Mouse (Mus musculus): ENCODE measurements at regions not wholly inside any gene's neighbourhood (a gene's known extent, or its start where the extent isn't known, plus 50 kb on each side); places are given as distances from the start of the nearest gene placed in this dataset.
A peak's percentile ranks its signal among the peaks of the same experiment; 100 is the strongest.

GRCm38 (mm10) chr14:62037514-62037913 lies 254.9 kb upstream of the Rnaseh2b start:
- Histone ChIP-seq H3K4me2 (replicated peaks) (no peak overlapping the region), H3K36me3 (no peaks in the 10 kb centered on the region), H3K4me3 (no peak overlapping the region), H3K27ac (replicated peaks) (no peak overlapping the region), H3K9ac (replicated peaks) (no peak overlapping the region), H3K4me1 (peaks cover 11% of the 10 kb centered on the region), H3K9me3 (no peaks in the 10 kb centered on the region), H3K27me3 (no peaks in the 10 kb centered on the region)
- ATAC-seq (replicated peaks), result no peak
- WGBS, result 87% methylated on average over 1 of the region's 1 CpGs

DNA sequence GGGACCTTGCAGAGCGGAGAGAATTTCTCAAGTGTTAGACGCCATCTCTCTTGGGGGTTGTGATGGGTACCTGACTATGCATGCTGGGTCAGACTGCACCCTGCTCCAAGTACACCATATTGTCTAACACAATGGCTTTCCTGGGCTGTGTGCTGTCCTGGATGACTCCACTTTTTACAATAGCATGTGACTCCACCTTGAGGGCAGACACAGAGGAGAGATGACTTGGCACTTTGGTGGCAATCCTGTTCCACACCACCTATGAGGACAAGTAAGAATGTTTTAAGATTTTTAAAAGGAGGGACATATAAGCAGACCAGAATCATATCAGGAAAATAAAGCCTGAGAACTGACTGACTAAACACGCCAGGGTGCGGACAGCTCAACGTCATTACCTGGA lies 254.5 kb upstream of the Rnaseh2b start:
- H3K4me2 ChIP-seq (replicated peaks), result no peak overlapping the region
- H3K4me3 ChIP-seq, result no peak overlapping the region
- no peaks in the 10 kb centered on the region for H3K27me3 ChIP-seq
- 92% methylated on average over 5 of the region's 5 CpGs for WGBS
- H3K36me3 ChIP-seq, result no peaks in the 10 kb centered on the region
- H3K27ac ChIP-seq (replicated peaks), result no peak overlapping the region
- no peaks in the 10 kb centered on the region for H3K9me3 ChIP-seq
- no peak overlapping the region for H3K9ac ChIP-seq (replicated peaks)
- peaks cover 11% of the 10 kb centered on the region for H3K4me1 ChIP-seq
- no peak for ATAC-seq (replicated peaks)

DNA sequence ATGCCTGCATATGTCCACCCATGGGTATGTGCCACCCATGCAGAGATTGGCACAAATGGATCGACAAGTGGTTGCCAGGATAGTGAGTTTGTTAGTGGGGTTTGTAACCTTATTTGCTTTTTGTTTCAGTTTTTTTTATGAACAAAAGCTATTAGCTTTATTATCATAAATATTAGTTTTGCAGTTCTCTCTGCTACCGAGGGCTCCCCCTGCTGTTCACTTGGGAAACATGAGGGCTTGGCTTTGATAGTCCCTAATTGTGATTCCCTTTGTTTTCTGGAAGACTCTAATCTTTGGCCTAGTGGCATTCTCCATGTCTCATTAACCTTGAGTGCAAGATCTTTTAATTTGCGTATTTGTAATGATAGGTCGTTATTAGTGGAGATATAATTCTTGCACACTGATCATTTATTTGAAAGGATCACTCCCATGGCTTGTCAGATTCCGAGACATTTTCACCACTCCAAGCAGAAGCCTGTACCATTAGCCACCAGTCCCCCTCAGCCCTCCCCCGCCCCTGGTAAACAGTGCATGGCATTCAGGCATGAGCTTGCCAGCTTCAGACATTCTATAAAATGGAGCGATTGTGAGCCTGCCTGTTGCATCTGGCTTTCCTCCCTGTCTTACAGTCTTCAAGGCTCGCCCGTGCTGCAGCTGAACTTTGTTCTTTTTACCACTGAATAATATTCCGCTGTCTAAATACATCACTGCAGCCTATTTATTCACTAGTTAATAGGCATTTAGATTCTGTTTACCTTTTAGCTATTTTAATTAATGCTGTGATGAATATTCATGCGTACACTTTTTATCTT lies 249.9 kb upstream of the Rnaseh2b start:
- peak; percentile 96 for ATAC-seq (replicated peaks)
- Histone ChIP-seq H3K9ac (replicated peaks) (no peak overlapping the region), H3K27me3 (no peaks in the 10 kb centered on the region), H3K27ac (replicated peaks) (peak overlapping the region; percentile 54), H3K4me3 (no peak overlapping the region), H3K4me1 (no peaks in the 10 kb centered on the region), H3K4me2 (replicated peaks) (no peak overlapping the region), H3K9me3 (no peaks in the 10 kb centered on the region), H3K36me3 (no peaks in the 10 kb centered on the region)
- WGBS, result 16% methylated on average over 11 of the region's 11 CpGs

GRCm38 (mm10) chr14:62043117-62043422 lies 249.3 kb upstream of the Rnaseh2b start:
- Histone ChIP-seq H3K4me3 (no peak overlapping the region), H3K4me1 (no peaks in the 10 kb centered on the region), H3K36me3 (no peaks in the 10 kb centered on the region), H3K9ac (replicated peaks) (no peak overlapping the region), H3K27me3 (no peaks in the 10 kb centered on the region), H3K9me3 (no peaks in the 10 kb centered on the region), H3K27ac (replicated peaks) (no peak overlapping the region), H3K4me2 (replicated peaks) (no peak overlapping the region)
- ATAC-seq (replicated peaks), result peak; percentile 86
- 17% methylated on average over 4 of the region's 4 CpGs for WGBS

DNA sequence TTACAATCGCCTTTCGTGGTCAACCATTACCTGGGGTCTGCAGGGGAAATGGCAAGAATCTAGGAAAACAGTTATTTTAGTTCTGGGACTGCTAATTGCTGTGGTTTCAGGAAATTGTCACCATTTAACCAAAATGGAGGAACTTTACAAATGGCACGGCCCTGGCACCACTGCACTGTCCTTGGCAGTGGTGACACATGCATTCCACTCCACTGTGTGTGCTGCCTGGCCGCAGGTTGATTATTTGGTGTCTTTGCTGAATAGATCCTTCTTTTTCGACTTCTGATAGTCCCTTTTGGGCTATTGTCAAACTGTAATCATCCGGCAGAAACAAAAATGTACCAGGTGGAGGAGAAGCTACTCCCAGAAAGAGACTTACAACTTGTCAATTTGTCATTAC lies 241.4 kb upstream of the Rnaseh2b start:
- Histone ChIP-seq H3K4me2 (replicated peaks) (no peak overlapping the region), H3K4me3 (no peak overlapping the region), H3K4me1 (no peaks in the 10 kb centered on the region), H3K27ac (replicated peaks) (no peak overlapping the region), H3K27me3 (no peaks in the 10 kb centered on the region), H3K36me3 (no peaks in the 10 kb centered on the region), H3K9me3 (no peaks in the 10 kb centered on the region), H3K9ac (replicated peaks) (no peak overlapping the region)
- no peak for ATAC-seq (replicated peaks)
- 92% methylated on average over 6 of the region's 6 CpGs for WGBS

- no peaks in the 10 kb centered on the region for H3K36me3 ChIP-seq
- no peak overlapping the region for H3K9ac ChIP-seq (replicated peaks)
- H3K27ac ChIP-seq (replicated peaks), result no peak overlapping the region
- H3K9me3 ChIP-seq, result no peaks in the 10 kb centered on the region
- H3K27me3 ChIP-seq, result no peaks in the 10 kb centered on the region
- no peak for ATAC-seq (replicated peaks)
- no peaks in the 10 kb centered on the region for H3K4me1 ChIP-seq
- H3K4me2 ChIP-seq (replicated peaks), result no peak overlapping the region
- 51% methylated on average over 1 of the region's 1 CpGs for WGBS
- no peak overlapping the region for H3K4me3 ChIP-seq
Measured at GRCm38 (mm10) chr14:62051923-62052322, 240.5 kb upstream of the Rnaseh2b start.

DNA sequence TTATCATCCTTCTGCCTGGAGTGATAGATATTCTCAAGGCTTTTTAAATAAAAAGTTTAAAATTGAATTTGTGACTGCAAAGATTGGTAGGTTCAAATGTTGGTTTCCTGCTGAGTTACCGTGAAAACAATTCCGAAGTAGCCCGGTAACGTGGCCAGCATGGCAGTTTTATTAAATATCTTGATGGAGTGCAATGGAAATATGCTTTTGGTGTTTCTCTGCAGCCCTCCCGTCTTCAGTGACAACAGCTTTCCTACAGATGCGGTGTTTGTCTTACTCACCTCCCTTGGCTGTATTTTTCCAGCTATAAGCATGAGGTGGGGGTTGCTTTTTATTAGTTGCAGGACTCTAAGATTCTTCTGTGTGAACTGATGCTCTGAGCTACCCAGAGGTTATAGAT lies 239.4 kb upstream of the Rnaseh2b start:
- H3K9ac ChIP-seq (replicated peaks), result no peak overlapping the region
- no peak overlapping the region for H3K4me2 ChIP-seq (replicated peaks)
- no peak for ATAC-seq (replicated peaks)
- no peaks in the 10 kb centered on the region for H3K36me3 ChIP-seq
- no peaks in the 10 kb centered on the region for H3K27me3 ChIP-seq
- no peaks in the 10 kb centered on the region for H3K9me3 ChIP-seq
- no peak overlapping the region for H3K4me3 ChIP-seq
- no peaks in the 10 kb centered on the region for H3K4me1 ChIP-seq
- 86% methylated on average over 6 of the region's 6 CpGs for whole genome bisulfite sequencing
- no peak overlapping the region for H3K27ac ChIP-seq (replicated peaks)

DNA sequence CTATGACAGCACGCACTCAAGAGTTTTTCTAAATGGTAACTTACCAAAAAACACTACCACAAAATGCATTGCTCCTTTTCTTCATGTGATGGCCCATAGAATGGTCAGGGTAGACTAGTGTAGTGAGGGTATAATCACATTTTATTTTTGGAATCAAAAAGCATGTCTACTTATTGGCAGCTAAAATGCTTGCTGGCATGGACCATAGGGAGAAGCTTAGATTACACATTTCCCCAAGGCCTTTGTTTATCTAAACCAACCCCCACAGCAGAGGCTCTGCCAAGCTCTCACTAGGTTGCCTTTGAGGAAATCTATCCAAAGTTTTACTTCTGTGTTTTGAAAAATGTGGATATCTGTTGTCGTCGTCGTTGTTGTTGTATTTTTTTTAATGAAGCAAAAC lies 235.3 kb upstream of the Rnaseh2b start:
- H3K4me3 ChIP-seq, result no peak overlapping the region
- H3K4me1 ChIP-seq, result no peaks in the 10 kb centered on the region
- no peak overlapping the region for H3K9ac ChIP-seq (replicated peaks)
- ATAC-seq (replicated peaks), result no peak
- WGBS, result 84% methylated on average over 4 of the region's 4 CpGs
- H3K36me3 ChIP-seq, result no peaks in the 10 kb centered on the region
- H3K27me3 ChIP-seq, result no peaks in the 10 kb centered on the region
- H3K27ac ChIP-seq (replicated peaks), result no peak overlapping the region
- no peak overlapping the region for H3K4me2 ChIP-seq (replicated peaks)
- H3K9me3 ChIP-seq, result no peaks in the 10 kb centered on the region

DNA sequence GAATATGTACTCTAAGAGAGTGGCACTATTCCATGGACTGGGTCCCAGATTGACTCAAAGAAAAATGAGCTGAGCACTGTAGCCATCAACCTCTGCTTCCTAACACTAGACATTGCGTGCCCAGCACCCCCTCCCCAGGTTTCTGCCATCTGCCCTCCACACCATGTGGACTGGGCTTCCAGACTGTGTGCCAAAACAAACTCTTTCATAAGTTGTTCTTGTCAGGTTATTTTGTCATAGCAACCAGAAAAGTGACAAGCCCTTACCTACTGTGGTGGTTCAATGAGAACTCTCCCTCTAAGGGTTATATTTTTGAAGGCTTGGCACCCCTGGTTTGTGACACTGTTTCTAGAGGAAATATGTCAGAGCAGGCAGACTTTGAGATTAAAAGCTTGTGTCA lies 234.3 kb upstream of the Rnaseh2b start:
- 96% methylated on average over 1 of the region's 1 CpGs for WGBS
- no peaks in the 10 kb centered on the region for H3K9me3 ChIP-seq
- no peaks in the 10 kb centered on the region for H3K4me1 ChIP-seq
- ATAC-seq (replicated peaks), result no peak
- no peaks in the 10 kb centered on the region for H3K36me3 ChIP-seq
- H3K27me3 ChIP-seq, result no peaks in the 10 kb centered on the region
- H3K9ac ChIP-seq (replicated peaks), result no peak overlapping the region
- H3K4me2 ChIP-seq (replicated peaks), result no peak overlapping the region
- H3K27ac ChIP-seq (replicated peaks), result no peak overlapping the region
- no peak overlapping the region for H3K4me3 ChIP-seq

DNA sequence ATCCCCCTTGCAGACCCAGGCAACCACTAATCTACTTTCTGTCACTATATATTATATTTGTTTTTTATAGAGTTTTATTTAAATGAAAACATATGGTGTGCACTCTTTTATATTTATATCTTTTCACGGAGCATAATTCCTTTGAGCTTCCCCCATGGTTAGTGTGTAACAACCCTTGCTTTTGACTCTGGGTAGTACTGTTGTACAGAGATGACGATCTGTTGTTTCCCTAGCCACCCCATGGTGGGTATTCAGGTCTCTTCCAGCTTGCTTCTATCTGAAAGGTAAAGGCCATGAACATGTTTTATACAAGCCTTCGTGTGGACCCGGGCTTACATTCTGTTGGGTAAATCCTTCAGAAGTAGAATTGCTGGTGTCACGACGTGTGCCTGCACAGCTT lies 221.2 kb upstream of the Rnaseh2b start:
- Histone ChIP-seq H3K4me3 (no peak overlapping the region), H3K4me2 (replicated peaks) (no peak overlapping the region), H3K36me3 (no peaks in the 10 kb centered on the region), H3K9me3 (no peaks in the 10 kb centered on the region), H3K27ac (replicated peaks) (no peak overlapping the region), H3K4me1 (no peaks in the 10 kb centered on the region), H3K9ac (replicated peaks) (no peak overlapping the region), H3K27me3 (no peaks in the 10 kb centered on the region)
- WGBS, result 89% methylated on average over 6 of the region's 6 CpGs
- ATAC-seq (replicated peaks), result no peak

DNA sequence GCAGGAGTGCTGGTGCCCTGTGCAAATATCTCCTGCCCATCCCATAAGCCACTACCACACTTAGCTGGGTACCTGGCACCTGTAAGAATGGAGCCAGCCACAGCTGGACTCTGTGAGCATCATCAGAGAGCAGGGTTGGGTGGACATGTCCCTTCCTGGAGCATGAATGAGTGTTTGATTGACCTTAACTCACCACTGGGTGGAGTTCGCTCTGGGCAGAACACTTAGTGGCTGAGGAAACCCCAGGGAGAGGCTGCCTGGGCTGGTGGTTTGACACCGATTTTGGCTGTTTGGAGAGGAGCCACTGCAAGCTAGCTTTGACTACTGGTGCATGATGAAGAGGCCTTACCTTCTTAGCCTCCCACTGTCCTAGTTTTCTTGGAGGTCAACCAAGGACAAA lies 208.3 kb upstream of the Rnaseh2b start:
- Histone ChIP-seq H3K36me3 (no peaks in the 10 kb centered on the region), H3K27ac (replicated peaks) (no peak overlapping the region), H3K9ac (replicated peaks) (no peak overlapping the region), H3K9me3 (no peaks in the 10 kb centered on the region), H3K4me1 (no peaks in the 10 kb centered on the region), H3K27me3 (no peaks in the 10 kb centered on the region), H3K4me2 (replicated peaks) (no peak overlapping the region), H3K4me3 (no peak overlapping the region)
- WGBS, result 77% methylated on average over 2 of the region's 2 CpGs
- ATAC-seq (replicated peaks), result no peak

DNA sequence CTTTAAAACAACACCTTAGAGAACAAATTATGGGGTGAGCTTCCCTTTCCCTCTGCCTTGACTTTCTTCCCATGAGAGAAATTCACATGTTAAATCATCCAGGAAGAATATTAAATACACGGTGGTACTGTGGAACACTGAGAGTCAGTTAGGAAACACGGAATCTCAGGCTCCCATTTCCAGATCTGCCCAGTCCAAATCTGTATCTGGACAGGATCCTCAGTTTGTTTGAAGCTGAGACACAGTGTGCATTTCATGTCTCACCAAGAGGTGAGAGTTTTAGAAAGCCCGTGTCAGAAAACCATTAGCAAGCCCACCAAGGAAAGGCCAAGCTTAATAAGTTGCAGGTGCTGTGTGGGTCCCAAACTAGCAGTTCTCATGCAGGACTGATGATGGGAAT lies 204.2 kb upstream of the Rnaseh2b start:
- WGBS, result 89% methylated on average over 3 of the region's 3 CpGs
- no peaks in the 10 kb centered on the region for H3K36me3 ChIP-seq
- no peak overlapping the region for H3K4me3 ChIP-seq
- no peaks in the 10 kb centered on the region for H3K27me3 ChIP-seq
- no peaks in the 10 kb centered on the region for H3K9me3 ChIP-seq
- ATAC-seq (replicated peaks), result no peak
- H3K27ac ChIP-seq (replicated peaks), result no peak overlapping the region
- H3K9ac ChIP-seq (replicated peaks), result no peak overlapping the region
- no peaks in the 10 kb centered on the region for H3K4me1 ChIP-seq
- no peak overlapping the region for H3K4me2 ChIP-seq (replicated peaks)

GRCm38 (mm10) chr14:62117532-62117931 lies 174.9 kb upstream of the Rnaseh2b start:
- 92% methylated on average over 3 of the region's 3 CpGs for WGBS
- no peak for ATAC-seq (replicated peaks)
- H3K4me3 ChIP-seq, result no peak overlapping the region

More at GRCm38 (mm10) chr14:62117532-62117931, 174.9 kb upstream of the Rnaseh2b start:
- Histone ChIP-seq H3K4me2 (replicated peaks) (no peak overlapping the region), H3K4me1 (no peaks in the 10 kb centered on the region), H3K36me3 (no peaks in the 10 kb centered on the region), H3K9ac (replicated peaks) (no peak overlapping the region), H3K9me3 (no peaks in the 10 kb centered on the region), H3K27me3 (no peaks in the 10 kb centered on the region), H3K27ac (replicated peaks) (no peak overlapping the region)
